Mouse (Mus musculus) stomach, postnatal 0 days (tissue): Measurements from ENCODE around the gene Phactr1.

Experiments used
- CTCF ChIP-seq: IDR thresholded peaks from 2 replicates; pipeline ENCODE4 v1.5.1; 2016; ENCODE audit warnings: antibody characterized with exemption, low read depth, mild to moderate bottlenecking, moderate library complexity
- EP300 ChIP-seq: optimal IDR thresholded peaks from 2 replicates; pipeline ENCODE3; 2016; ENCODE audit warnings: antibody characterized with exemption

GRCm38 (mm10) chr13:42992306-42992705, 311.9 kb downstream of the Phactr1 start:
- TF ChIP-seq EP300: no peak
- no peak for TF ChIP-seq CTCF
